Mouse (Mus musculus) gastrocnemius, postnatal 14 days (tissue): ENCODE measurements around the gene Slc35e1. TPM values are rescaled to one million over a fixed set of nuclear protein-coding genes. Genes with fewer than 3 reads are reported as not detected.

Experiments used
- DNase-seq: peaks from one replicate; pipeline ENCODE4 v3.0.0; 2021; ENCODE audit warnings: mixed read lengths
- intact Hi-C: fragments of 180-260 bp; cut with DNase I; formaldehyde crosslinking; loops from one replicate; pipeline ENCODE4 v1.15.1; 2025; ENCODE audit warnings: low total_unique reads
- microRNA-seq, 2 experiments: library from miRNA; unstranded; fragments of <30 nt; microRNA quantifications; one replicate each; pipeline ENCODE4 v1.2.0; 2021
- total RNA-seq, 2 experiments: library from RNA; stranded (reverse); gene quantifications; 2 replicates each; pipeline ENCODE4 v1.2.3; 2021

Slc35e1 gene
- total RNA-seq, 2 experiments from 2014 or later = 25.9 to 26.8 TPM

DNA sequence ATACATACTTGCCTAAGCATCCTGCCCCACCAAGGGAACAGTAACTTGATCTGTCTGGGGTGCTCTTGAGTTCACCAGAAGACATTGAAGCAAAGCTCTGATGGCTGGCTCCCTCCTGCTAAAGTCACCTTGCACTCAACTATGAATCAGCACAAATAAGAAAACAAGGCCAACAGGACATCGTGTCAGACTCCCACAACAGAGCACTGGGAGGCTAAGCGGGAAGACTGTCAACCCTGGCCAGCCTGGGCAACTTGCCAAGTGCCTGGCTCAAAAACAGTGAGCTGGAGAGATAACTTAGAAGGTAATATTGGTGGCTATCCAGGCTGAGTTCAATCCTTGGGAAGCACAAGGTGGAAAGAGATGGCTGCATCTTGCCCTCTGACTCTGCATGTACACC, 57.5 kb downstream of the Slc35e1 start:
- no peak for DNase-seq
- intact Hi-C loops = no loop called here

Small RNA genes lying within 50 kb of the gene (microRNA-seq; reads per million reads assigned to microRNA genes)
- 0 reads per million in 2 experiments for gene Gm28019
- gene Mir7068 = 0.50 to 1.9 reads per million in 2 experiments

Other genes with a start within 250 kb of the Slc35e1 start
- 1 to 10 TPM; 5.1 to 7.5 TPM for gene Gm10282, start 187.4 kb downstream of the Slc35e1 start, total RNA-seq
- gene Klf2, start 173.6 kb downstream of the Slc35e1 start, total RNA-seq = 10 to 100 TPM; 19.1 to 24.1 TPM
- 10 to 100 TPM; 23.2 to 23.4 TPM for gene Eps15l1, start 71.2 kb downstream of the Slc35e1 start, total RNA-seq
- 1 to 10 TPM; 1.7 to 1.8 TPM for gene Calr3, start 48.7 kb downstream of the Slc35e1 start, total RNA-seq
- gene 1700030K09Rik, start 48.7 kb downstream of the Slc35e1 start, total RNA-seq = 1 to 10 TPM; 3.1 to 3.2 TPM
- gene Cherp, start 17.4 kb downstream of the Slc35e1 start, total RNA-seq = 10 to 100 TPM; 23.0 to 26.5 TPM
- gene Med26, start 55.7 kb upstream of the Slc35e1 start, total RNA-seq = 10 to 100 TPM in 1 of 2 experiments, 1 to 10 TPM in 1; 7.4 to 12.0 TPM
- 10 to 100 TPM; 80.0 to 81.2 TPM for gene Smim7, start 78.5 kb upstream of the Slc35e1 start, total RNA-seq
- gene Tmem38a, start 79.4 kb upstream of the Slc35e1 start, total RNA-seq = 1,000 to 10,000 TPM; 1,133 to 1,242 TPM
- under 1 TPM; 0.47 to 0.53 TPM for gene Nwd1, start 154.1 kb upstream of the Slc35e1 start, total RNA-seq
- gene Sin3b, start 230.7 kb upstream of the Slc35e1 start, total RNA-seq = 10 to 100 TPM; 54.4 to 56.6 TPM